Mouse (Mus musculus): ENCODE results near the gene Gm11111. TPM values are rescaled to one million over a fixed set of nuclear protein-coding genes. Genes with fewer than 3 reads are reported as not detected.

The Gm11111 gene
- total and polyA plus RNA-seq, 2 experiments from 2014 or later: not detected

GRCm38 (mm10) chr5:98550285-98550684 lies 2.2 kb upstream of the Gm11111 start:
- DNase-seq (no peak), ATAC-seq (no peak)
- 63% methylated on average over 5 of the region's 5 CpGs for WGBS
- TF ChIP-seq CTCF (IDR thresholded peaks at IDR 0.05; ENCODE audit: low read depth): no peak
- no peaks in the 10 kb centered on the region for H3K4me1 ChIP-seq (ENCODE audit: insufficient read depth)
- no peak overlapping the region for H3K9ac ChIP-seq
- H3K36me3 ChIP-seq (ENCODE audit: insufficient read depth): no peaks in the 10 kb centered on the region
- no peak overlapping the region for H3K4me2 ChIP-seq (ENCODE audit: low read depth)
- H3K4me3 ChIP-seq (ENCODE audit: low read depth, low read length): no peak overlapping the region
- H3K27ac ChIP-seq (ENCODE audit: low read depth, low read length): no peak overlapping the region
- no peaks in the 10 kb centered on the region for H3K27me3 ChIP-seq (ENCODE audit: insufficient read depth, low read length)
- no peaks in the 10 kb centered on the region for H3K9me3 ChIP-seq (ENCODE audit: low read length)

DNA sequence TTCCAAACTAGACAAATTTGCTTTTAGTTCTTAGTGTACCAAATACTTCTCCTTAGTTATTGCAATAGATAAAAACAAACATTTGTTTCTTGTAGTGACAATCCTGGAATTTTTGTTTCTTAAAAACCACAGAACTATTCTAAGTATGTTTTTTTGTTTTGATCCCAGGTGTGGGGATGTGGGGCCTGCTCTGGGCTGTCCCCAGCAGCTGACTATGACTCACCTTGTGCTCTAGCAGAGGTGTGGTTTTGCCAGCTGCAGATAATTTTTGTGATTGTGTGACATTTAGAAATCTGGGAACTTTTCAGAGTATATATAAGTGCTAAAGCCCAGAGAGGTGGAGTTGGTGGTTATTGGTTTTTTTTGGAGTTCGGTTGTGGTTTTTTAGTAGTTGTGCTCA lies 1.6 kb upstream of the Gm11111 start:
- H3K36me3 ChIP-seq (ENCODE audit: insufficient read depth): no peaks in the 10 kb centered on the region

GRCm38 (mm10) chr5:98552811-98553601 lies 511 bp downstream of the Gm11111 start:
- H3K9me3 ChIP-seq (ENCODE audit: low read length): no peaks in the 10 kb centered on the region
- TF ChIP-seq CTCF (IDR thresholded peaks at IDR 0.05; ENCODE audit: low read depth): no peak
- ATAC-seq (no peak), DNase-seq (no peak)
- H3K27ac ChIP-seq (ENCODE audit: low read depth, low read length): no peak overlapping the region
- H3K4me3 ChIP-seq (ENCODE audit: low read depth, low read length): no peak overlapping the region
- no peaks in the 10 kb centered on the region for H3K4me1 ChIP-seq (ENCODE audit: insufficient read depth)
- H3K36me3 ChIP-seq (ENCODE audit: insufficient read depth): no peaks in the 10 kb centered on the region
- H3K27me3 ChIP-seq (ENCODE audit: insufficient read depth, low read length): no peaks in the 10 kb centered on the region
- H3K4me2 ChIP-seq (ENCODE audit: low read depth): no peak overlapping the region
- WGBS: 57% methylated on average over 7 of the region's 7 CpGs
- no peak overlapping the region for H3K9ac ChIP-seq

More for the DNA sequence above, 1.6 kb upstream of the Gm11111 start:
- Histone ChIP-seq H3K4me3 (ENCODE audit: low read depth, low read length) (no peak overlapping the region), H3K4me2 (ENCODE audit: low read depth) (no peak overlapping the region), H3K9me3 (ENCODE audit: low read length) (no peaks in the 10 kb centered on the region), H3K27ac (ENCODE audit: low read depth, low read length) (no peak overlapping the region), H3K9ac (no peak overlapping the region), H3K4me1 (ENCODE audit: insufficient read depth) (no peaks in the 10 kb centered on the region), H3K27me3 (ENCODE audit: insufficient read depth, low read length) (no peaks in the 10 kb centered on the region)
- TF ChIP-seq CTCF (IDR thresholded peaks at IDR 0.05; ENCODE audit: low read depth): no peak
- no peak for DNase-seq
- 78% methylated on average over 1 of the region's 1 CpGs for WGBS
- no peak for ATAC-seq

DNA sequence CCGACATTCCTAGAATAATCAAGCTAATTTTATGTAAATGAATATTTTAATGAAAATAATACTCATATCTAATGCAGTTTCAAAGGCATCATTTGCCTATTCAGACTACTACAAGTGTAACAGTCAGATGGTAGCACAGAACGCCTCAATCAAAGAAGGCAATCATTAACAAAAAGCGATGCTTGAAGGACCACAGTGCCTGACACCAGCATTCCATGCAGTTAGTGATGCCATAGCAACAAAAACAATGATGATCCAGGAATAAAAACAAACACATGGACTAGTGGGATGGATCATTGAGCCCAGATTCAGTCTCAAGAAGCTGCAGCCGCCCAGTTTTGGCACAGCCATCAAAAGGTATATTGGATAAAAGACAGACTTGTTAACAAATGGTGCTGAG lies 8.8 kb downstream of the Gm11111 start:
- Histone ChIP-seq H3K9me3 (ENCODE audit: low read length) (no peaks in the 10 kb centered on the region), H3K4me2 (ENCODE audit: low read depth) (no peak overlapping the region), H3K27me3 (ENCODE audit: insufficient read depth, low read length) (no peaks in the 10 kb centered on the region), H3K27ac (ENCODE audit: low read depth, low read length) (no peak overlapping the region), H3K4me3 (ENCODE audit: low read depth, low read length) (no peak overlapping the region), H3K9ac (no peak overlapping the region), H3K36me3 (ENCODE audit: insufficient read depth) (no peaks in the 10 kb centered on the region), H3K4me1 (ENCODE audit: insufficient read depth) (no peaks in the 10 kb centered on the region)
- WGBS: 19% methylated on average over 4 of the region's 4 CpGs
- ATAC-seq (peak; percentile 6; the same call in 1 of the 2 replicates), DNase-seq (no peak)
- TF ChIP-seq CTCF (IDR thresholded peaks at IDR 0.05; ENCODE audit: low read depth): no peak

DNA sequence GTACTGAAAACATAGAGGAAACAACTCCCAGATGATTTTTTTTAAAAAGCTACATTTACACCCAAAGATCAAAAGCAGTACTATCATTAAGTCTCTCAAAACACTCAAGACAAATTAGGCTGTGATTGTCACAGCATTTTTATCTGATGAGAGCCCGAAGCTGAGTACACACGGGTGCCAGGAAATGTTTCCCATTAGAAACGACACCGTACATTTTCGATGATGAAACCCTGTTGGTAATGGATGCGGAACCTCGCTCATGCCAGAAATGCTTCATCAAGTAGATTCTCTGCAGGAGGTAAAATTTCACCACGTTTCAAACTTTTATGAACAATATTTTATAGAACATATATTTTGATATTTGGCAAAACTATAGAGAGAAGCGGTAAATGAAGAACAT lies 10.3 kb downstream of the Gm11111 start:
- H3K9me3 ChIP-seq (ENCODE audit: low read length): no peaks in the 10 kb centered on the region
- no peaks in the 10 kb centered on the region for H3K36me3 ChIP-seq (ENCODE audit: insufficient read depth)
- H3K4me2 ChIP-seq (ENCODE audit: low read depth): no peak overlapping the region
- no peaks in the 10 kb centered on the region for H3K4me1 ChIP-seq (ENCODE audit: insufficient read depth)
- no peak for DNase-seq
- no peaks in the 10 kb centered on the region for H3K27me3 ChIP-seq (ENCODE audit: insufficient read depth, low read length)
- no peak overlapping the region for H3K27ac ChIP-seq (ENCODE audit: low read depth, low read length)
- 54% methylated on average over 9 of the region's 9 CpGs for WGBS
- no peak overlapping the region for H3K4me3 ChIP-seq (ENCODE audit: low read depth, low read length)
- H3K9ac ChIP-seq: no peak overlapping the region
- TF ChIP-seq CTCF (IDR thresholded peaks at IDR 0.05; ENCODE audit: low read depth): no peak
- ATAC-seq: no peak

DNA sequence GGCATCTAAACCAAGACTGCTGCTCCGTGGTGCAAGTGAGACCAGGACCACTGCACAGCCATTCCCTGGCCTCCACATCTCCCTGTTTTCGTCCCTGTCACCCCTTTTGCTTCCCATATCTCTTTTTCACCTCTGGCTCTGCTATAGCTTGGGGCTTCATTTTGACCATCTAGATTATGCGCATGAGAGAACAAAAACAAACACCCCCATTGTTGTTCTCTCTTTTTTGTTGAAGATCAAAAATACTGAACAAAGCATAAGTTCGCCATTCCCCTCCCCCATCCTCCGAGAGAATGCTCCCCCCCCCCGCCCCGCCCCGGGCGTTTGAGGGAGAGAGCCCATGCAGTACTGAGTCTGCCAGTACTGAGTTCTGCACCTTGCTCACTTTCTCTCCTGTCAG lies 11.3 kb downstream of the Gm11111 start:
- no peak overlapping the region for H3K27ac ChIP-seq (ENCODE audit: low read depth, low read length)
- no peak overlapping the region for H3K9ac ChIP-seq
- WGBS: 19% methylated on average over 9 of the region's 9 CpGs
- no peak for TF ChIP-seq CTCF (IDR thresholded peaks at IDR 0.05; ENCODE audit: low read depth)
- no peaks in the 10 kb centered on the region for H3K27me3 ChIP-seq (ENCODE audit: insufficient read depth, low read length)
- DNase-seq (no peak), ATAC-seq (no peak)
- H3K4me2 ChIP-seq (ENCODE audit: low read depth): no peak overlapping the region
- no peaks in the 10 kb centered on the region for H3K4me1 ChIP-seq (ENCODE audit: insufficient read depth)
- no peaks in the 10 kb centered on the region for H3K9me3 ChIP-seq (ENCODE audit: low read length)
- no peaks in the 10 kb centered on the region for H3K36me3 ChIP-seq (ENCODE audit: insufficient read depth)
- no peak overlapping the region for H3K4me3 ChIP-seq (ENCODE audit: low read depth, low read length)

GRCm38 (mm10) chr5:98566461-98567193 lies 14.1 kb downstream of the Gm11111 start:
- DNase-seq (peak; percentile 21), ATAC-seq (peak; percentile 50; the same call in 1 of the 2 replicates)
- Histone ChIP-seq H3K4me1 (ENCODE audit: insufficient read depth) (no peaks in the 10 kb centered on the region), H3K36me3 (ENCODE audit: insufficient read depth) (no peaks in the 10 kb centered on the region), H3K4me3 (ENCODE audit: low read depth, low read length) (no peak overlapping the region), H3K27ac (ENCODE audit: low read depth, low read length) (no peak overlapping the region), H3K4me2 (ENCODE audit: low read depth) (no peak overlapping the region), H3K27me3 (ENCODE audit: insufficient read depth, low read length) (no peaks in the 10 kb centered on the region), H3K9me3 (ENCODE audit: low read length) (no peaks in the 10 kb centered on the region), H3K9ac (no peak overlapping the region)
- WGBS: 13% methylated on average over 6 of the region's 6 CpGs
- no peak for TF ChIP-seq CTCF (IDR thresholded peaks at IDR 0.05; ENCODE audit: low read depth)

Data from forebrain, postnatal 0 days (tissue).